Mouse (Mus musculus): ENCODE measurements around the gene Hgd. TPM values are rescaled to one million over a fixed set of nuclear protein-coding genes. Genes with fewer than 3 reads are reported as not detected.

The Hgd gene
- total and polyA plus RNA-seq, 2 experiments from 2014 or later: 0.18 TPM; not detected in 1

GRCm38 (mm10) chr16:37612013-37612412 is 32.1 kb downstream of the Hgd start:
- DNase-seq (ENCODE audit: low spot score) (no peak), ATAC-seq (ENCODE audit: insufficient read depth, low read depth) (no peak)
- Histone ChIP-seq H3K4me1 (ENCODE audit: control insufficient read depth, insufficient read depth) (no peaks in the 10 kb centered on the region), H3K4me3 (ENCODE audit: low read depth, low read length) (no peak overlapping the region), H3K36me3 (replicated peaks; ENCODE audit: control insufficient read depth, insufficient read depth, low read length) (no peaks in the 10 kb centered on the region), H3K9me3 (replicated peaks; ENCODE audit: control insufficient read depth, low read length) (no peaks in the 10 kb centered on the region), H3K27me3 (ENCODE audit: control insufficient read depth, insufficient read depth, low read length) (no peaks in the 10 kb centered on the region), H3K27ac (ENCODE audit: low read depth) (no peak overlapping the region), H3K4me2 (ENCODE audit: low read depth, low read length) (no peak overlapping the region), H3K9ac (replicated peaks; ENCODE audit: low read depth, low read length) (no peak overlapping the region)
- 93% methylated on average over 5 of the region's 5 CpGs for WGBS
- no peak for TF ChIP-seq CTCF (IDR thresholded peaks at IDR 0.05; ENCODE audit: low read depth)
- TF ChIP-seq EP300 (IDR thresholded peaks at IDR 0.05; ENCODE audit: low read depth): no peak

GRCm38 (mm10) chr16:37614540-37614939 is 34.6 kb downstream of the Hgd start:
- Histone ChIP-seq H3K9ac (replicated peaks; ENCODE audit: low read depth, low read length) (no peak overlapping the region), H3K4me1 (ENCODE audit: control insufficient read depth, insufficient read depth) (no peaks in the 10 kb centered on the region), H3K27ac (ENCODE audit: low read depth) (no peak overlapping the region), H3K27me3 (ENCODE audit: control insufficient read depth, insufficient read depth, low read length) (no peaks in the 10 kb centered on the region), H3K4me3 (ENCODE audit: low read depth, low read length) (no peak overlapping the region), H3K9me3 (replicated peaks; ENCODE audit: control insufficient read depth, low read length) (no peaks in the 10 kb centered on the region), H3K4me2 (ENCODE audit: low read depth, low read length) (no peak overlapping the region), H3K36me3 (replicated peaks; ENCODE audit: control insufficient read depth, insufficient read depth, low read length) (no peaks in the 10 kb centered on the region)
- WGBS: 90% methylated on average over 9 of the region's 9 CpGs
- ATAC-seq (ENCODE audit: insufficient read depth, low read depth) (no peak), DNase-seq (ENCODE audit: low spot score) (no peak)
- TF ChIP-seq EP300 (IDR thresholded peaks at IDR 0.05; ENCODE audit: low read depth) (no peak), CTCF (IDR thresholded peaks at IDR 0.05; ENCODE audit: low read depth) (no peak)

DNA sequence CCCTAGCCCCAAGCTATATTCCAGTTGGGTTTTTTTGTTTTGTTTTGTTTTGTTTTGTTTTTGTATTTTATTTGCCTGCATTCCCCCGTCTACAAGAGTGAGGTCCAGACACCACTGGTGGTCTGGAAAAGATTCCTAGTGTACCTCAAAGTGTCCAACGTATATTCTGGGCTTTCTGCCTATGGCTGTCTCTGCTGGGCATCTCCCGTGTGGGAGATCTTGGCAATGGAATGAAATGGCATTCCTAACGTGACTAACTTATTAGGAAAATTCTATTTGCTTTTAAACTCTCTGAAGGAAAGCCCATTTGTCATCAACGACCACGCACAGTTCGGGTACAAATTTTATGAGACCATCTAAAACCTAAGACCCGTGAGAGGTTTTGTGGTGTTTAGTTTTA is 35.5 kb downstream of the Hgd start:
- Histone ChIP-seq H3K4me2 (ENCODE audit: low read depth, low read length) (no peak overlapping the region), H3K36me3 (replicated peaks; ENCODE audit: control insufficient read depth, insufficient read depth, low read length) (no peaks in the 10 kb centered on the region), H3K9me3 (replicated peaks; ENCODE audit: control insufficient read depth, low read length) (no peaks in the 10 kb centered on the region), H3K4me3 (ENCODE audit: low read depth, low read length) (no peak overlapping the region), H3K27ac (ENCODE audit: low read depth) (no peak overlapping the region), H3K27me3 (ENCODE audit: control insufficient read depth, insufficient read depth, low read length) (no peaks in the 10 kb centered on the region), H3K4me1 (ENCODE audit: control insufficient read depth, insufficient read depth) (peaks cover 4% of the 10 kb centered on the region; the same call in 1 of the 2 replicates), H3K9ac (replicated peaks; ENCODE audit: low read depth, low read length) (no peak overlapping the region)
- TF ChIP-seq CTCF (IDR thresholded peaks at IDR 0.05; ENCODE audit: low read depth) (no peak), EP300 (IDR thresholded peaks at IDR 0.05; ENCODE audit: low read depth) (no peak)
- no peak for ATAC-seq (ENCODE audit: insufficient read depth, low read depth)
- WGBS: 54% methylated on average over 8 of the region's 8 CpGs
- DNase-seq (ENCODE audit: low spot score): no peak

DNA sequence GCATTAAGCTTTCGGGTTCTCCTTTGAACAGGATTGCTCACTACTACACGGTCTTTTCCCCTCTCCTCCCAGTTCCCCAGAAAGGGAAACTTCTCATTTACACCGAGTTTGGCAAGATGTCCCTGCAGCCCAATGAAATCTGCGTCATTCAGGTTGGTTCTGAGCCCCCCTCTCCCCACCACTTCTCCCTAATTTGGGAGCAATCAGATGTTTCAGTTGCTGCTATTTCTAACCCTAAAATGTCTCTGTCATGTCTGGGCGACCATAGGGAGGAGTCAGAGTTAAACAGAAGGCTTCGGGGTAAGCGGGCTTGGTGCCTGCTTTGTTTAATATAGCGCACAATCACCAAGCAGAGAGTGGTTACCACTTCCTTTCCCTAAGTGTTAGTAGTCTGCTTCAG is 36.2 kb downstream of the Hgd start:
- H3K27me3 ChIP-seq (ENCODE audit: control insufficient read depth, insufficient read depth, low read length): no peaks in the 10 kb centered on the region
- no peaks in the 10 kb centered on the region for H3K36me3 ChIP-seq (replicated peaks; ENCODE audit: control insufficient read depth, insufficient read depth, low read length)
- H3K4me1 ChIP-seq (ENCODE audit: control insufficient read depth, insufficient read depth): peaks cover 11% of the 10 kb centered on the region; the same call in 1 of the 2 replicates
- H3K4me2 ChIP-seq (ENCODE audit: low read depth, low read length): no peak overlapping the region
- no peaks in the 10 kb centered on the region for H3K9me3 ChIP-seq (replicated peaks; ENCODE audit: control insufficient read depth, low read length)
- 64% methylated on average over 8 of the region's 8 CpGs for WGBS
- no peak for TF ChIP-seq CTCF (IDR thresholded peaks at IDR 0.05; ENCODE audit: low read depth)
- TF ChIP-seq EP300 (IDR thresholded peaks at IDR 0.05; ENCODE audit: low read depth): no peak
- H3K4me3 ChIP-seq (ENCODE audit: low read depth, low read length): no peak overlapping the region
- DNase-seq (ENCODE audit: low spot score) (no peak), ATAC-seq (ENCODE audit: insufficient read depth, low read depth) (no peak)
- no peak overlapping the region for H3K27ac ChIP-seq (ENCODE audit: low read depth)
- no peak overlapping the region for H3K9ac ChIP-seq (replicated peaks; ENCODE audit: low read depth, low read length)

- H3K27ac ChIP-seq (ENCODE audit: low read depth): peak overlapping the region; percentile 71
- no peaks in the 10 kb centered on the region for H3K27me3 ChIP-seq (ENCODE audit: control insufficient read depth, insufficient read depth, low read length)
- no peak overlapping the region for H3K9ac ChIP-seq (replicated peaks; ENCODE audit: low read depth, low read length)
- peaks cover 13% of the 10 kb centered on the region; the same call in 1 of the 2 replicates for H3K4me1 ChIP-seq (ENCODE audit: control insufficient read depth, insufficient read depth)
- H3K36me3 ChIP-seq (replicated peaks; ENCODE audit: control insufficient read depth, insufficient read depth, low read length): no peaks in the 10 kb centered on the region
- no peak overlapping the region for H3K4me2 ChIP-seq (ENCODE audit: low read depth, low read length)
- H3K4me3 ChIP-seq (ENCODE audit: low read depth, low read length): no peak overlapping the region
- ATAC-seq (ENCODE audit: insufficient read depth, low read depth) (peak; percentile 49; the same call in 1 of the 2 replicates), DNase-seq (ENCODE audit: low spot score) (no peak)
- WGBS: 21% methylated on average over 3 of the region's 3 CpGs
- H3K9me3 ChIP-seq (replicated peaks; ENCODE audit: control insufficient read depth, low read length): no peaks in the 10 kb centered on the region
- TF ChIP-seq CTCF (IDR thresholded peaks at IDR 0.05; ENCODE audit: low read depth) (no peak), EP300 (IDR thresholded peaks at IDR 0.05; ENCODE audit: low read depth) (0 out of 2 replicates have a peak, but pooled peaks have one; percentile 37)
Observed at GRCm38 (mm10) chr16:37617695-37618094, 37.7 kb downstream of the Hgd start.

- WGBS: 75% methylated on average over 3 of the region's 3 CpGs
- no peak overlapping the region for H3K27ac ChIP-seq (ENCODE audit: low read depth)
- no peak for ATAC-seq (ENCODE audit: insufficient read depth, low read depth)
- no peak overlapping the region for H3K9ac ChIP-seq (replicated peaks; ENCODE audit: low read depth, low read length)
- no peak for DNase-seq (ENCODE audit: low spot score)
- no peaks in the 10 kb centered on the region for H3K36me3 ChIP-seq (replicated peaks; ENCODE audit: control insufficient read depth, insufficient read depth, low read length)
- no peaks in the 10 kb centered on the region for H3K27me3 ChIP-seq (ENCODE audit: control insufficient read depth, insufficient read depth, low read length)
- no peak overlapping the region for H3K4me2 ChIP-seq (ENCODE audit: low read depth, low read length)
- no peak overlapping the region for H3K4me3 ChIP-seq (ENCODE audit: low read depth, low read length)
- H3K9me3 ChIP-seq (replicated peaks; ENCODE audit: control insufficient read depth, low read length): no peaks in the 10 kb centered on the region
- peaks cover 13% of the 10 kb centered on the region; the same call in 1 of the 2 replicates for H3K4me1 ChIP-seq (ENCODE audit: control insufficient read depth, insufficient read depth)
- TF ChIP-seq EP300 (IDR thresholded peaks at IDR 0.05; ENCODE audit: low read depth): no peak
- no peak for TF ChIP-seq CTCF (IDR thresholded peaks at IDR 0.05; ENCODE audit: low read depth)
Observed at GRCm38 (mm10) chr16:37622403-37622802, 42.5 kb downstream of the Hgd start.
